13 mouse cellular contexts compared by ENCODE assay signal in the genomic region with DNA sequence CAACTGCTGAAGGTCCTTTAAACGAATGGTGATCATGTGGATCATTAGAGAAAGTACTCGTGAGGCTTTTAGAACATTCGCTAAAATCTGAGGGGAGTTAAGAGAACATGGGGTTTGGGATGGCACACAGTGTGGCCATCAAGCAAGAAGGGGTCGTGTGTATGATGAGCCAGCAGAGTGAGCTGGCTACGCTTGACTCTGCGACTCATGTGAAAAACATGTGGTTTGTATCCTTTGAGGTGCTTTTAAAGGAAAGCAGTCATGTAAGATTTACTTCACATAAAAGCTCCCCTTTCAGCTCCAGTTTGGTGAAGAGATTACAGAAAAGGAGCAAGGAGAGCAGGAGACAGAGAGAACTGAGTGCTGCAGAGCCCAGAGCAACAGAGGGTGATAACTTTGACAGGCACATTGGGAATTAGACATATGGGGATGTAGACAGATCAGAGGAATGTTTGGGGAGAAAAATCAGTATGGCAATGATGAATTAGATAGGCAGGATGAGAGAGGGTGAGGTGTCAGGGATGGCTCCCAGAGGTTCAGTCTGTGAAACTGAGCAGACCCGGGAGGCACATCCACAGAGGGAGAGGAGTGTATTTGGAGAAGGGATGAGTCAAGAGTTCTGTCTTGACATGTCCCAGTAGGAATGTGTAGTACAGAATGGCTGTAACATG.
DNase-seq lines count a peak whose midpoint lies in the region; ATAC-seq and TF ChIP-seq lines count a peak whose summit lies in the region.
"Had no signal": no experiment of that assay in that cellular context is flagged by ENCODE, and none has a peak within 500 bp of the region (broad histone marks: within the 10 kb centered on the region; RNA-seq: fewer than 3 reads in every experiment).

No protein-coding gene starts in this region.

- H3K4me2 ChIP-seq in kidney, embryonic 15.5 days: no peak overlapping the region
- H3K4me2 ChIP-seq in stomach, embryonic 14.5 days (replicated peaks; ENCODE audit: low read depth, low read length): no peak overlapping the region
- H3K4me2 ChIP-seq in stomach, postnatal 0 days (replicated peaks; ENCODE audit: low read depth): no peak overlapping the region
- no peak overlapping the region for H3K4me2 ChIP-seq in intestine, embryonic 16.5 days (ENCODE audit: low read depth, low read length)

- no peaks in the 10 kb centered on the region for H3K9me3 ChIP-seq in kidney, embryonic 15.5 days (replicated peaks)
- H3K9me3 ChIP-seq in stomach, embryonic 14.5 days (ENCODE audit: control insufficient read depth, low read depth, low read length): no peaks in the 10 kb centered on the region
- H3K9me3 ChIP-seq in stomach, postnatal 0 days (ENCODE audit: control insufficient read depth, low read length): no peaks in the 10 kb centered on the region
- no peaks in the 10 kb centered on the region for H3K9me3 ChIP-seq in intestine, embryonic 16.5 days (ENCODE audit: control insufficient read depth, low read length)

- peaks cover 27% of the 10 kb centered on the region for H3K4me1 ChIP-seq in kidney, embryonic 15.5 days
- H3K4me1 ChIP-seq in stomach, embryonic 14.5 days (ENCODE audit: control insufficient read depth, insufficient read depth, low read length): peaks cover 9% of the 10 kb centered on the region; the same call in 1 of the 2 replicates
- H3K4me1 ChIP-seq in stomach, postnatal 0 days (replicated peaks; ENCODE audit: control insufficient read depth, insufficient read depth): no peaks in the 10 kb centered on the region
- H3K4me1 ChIP-seq in intestine, embryonic 16.5 days (ENCODE audit: control insufficient read depth, insufficient read depth, low read length): no peaks in the 10 kb centered on the region

- peak overlapping the region; percentile 57 for H3K27ac ChIP-seq in kidney, embryonic 15.5 days
- peak overlapping the region; percentile 41; the same call in 1 of the 2 replicates for H3K27ac ChIP-seq in stomach, embryonic 14.5 days (ENCODE audit: low read length)
- H3K27ac ChIP-seq in stomach, postnatal 0 days (replicated peaks): no peak overlapping the region
- H3K27ac ChIP-seq in intestine, embryonic 16.5 days (ENCODE audit: low read length): 0 out of 2 replicates have a peak overlapping the region, but pooled peaks have one; percentile 29

- peak; percentile 63 for ATAC-seq in kidney, embryonic 15.5 days (replicated peaks; ENCODE audit: low FRiP score)
- peak; percentile 85; the same call in 1 of the 2 replicates for ATAC-seq in stomach, embryonic 14.5 days (ENCODE audit: insufficient number of reproducible peaks, insufficient read depth, low FRiP score, low read depth)
- ATAC-seq in stomach, postnatal 0 days (ENCODE audit: low FRiP score, low TSS enrichment): no peak
- peak; percentile 79 for ATAC-seq in intestine, embryonic 16.5 days
- ATAC-seq: forebrain, embryonic 14.5 days had no signal

- intact Hi-C loops in left cerebral cortex, postnatal 4 days (cut with DNase I): no loop called here

- no peak for TF ChIP-seq EP300 in stomach, postnatal 0 days (optimal IDR thresholded peaks at IDR 0.05)

- no peak for TF ChIP-seq CTCF in stomach, postnatal 0 days (IDR thresholded peaks at IDR 0.05; ENCODE audit: low read depth)

- WGBS in kidney, embryonic 15.5 days: 42% methylated on average over 7 of the region's 7 CpGs
- 33% methylated on average over 7 of the region's 7 CpGs for WGBS in stomach, embryonic 14.5 days
- WGBS in stomach, postnatal 0 days: 45% methylated on average over 7 of the region's 7 CpGs
- WGBS in intestine, embryonic 16.5 days: 60% methylated on average over 7 of the region's 7 CpGs

- no peaks in the 10 kb centered on the region for H3K36me3 ChIP-seq in kidney, embryonic 15.5 days
- no peaks in the 10 kb centered on the region for H3K36me3 ChIP-seq in stomach, embryonic 14.5 days (ENCODE audit: control insufficient read depth, insufficient read depth, low read length)
- H3K36me3 ChIP-seq in stomach, postnatal 0 days (ENCODE audit: control insufficient read depth, insufficient read depth, low read length): no peaks in the 10 kb centered on the region
- no peaks in the 10 kb centered on the region for H3K36me3 ChIP-seq in intestine, embryonic 16.5 days (ENCODE audit: control insufficient read depth, insufficient read depth, low read length)

- no peaks in the 10 kb centered on the region for H3K27me3 ChIP-seq in kidney, embryonic 15.5 days
- no peaks in the 10 kb centered on the region for H3K27me3 ChIP-seq in stomach, embryonic 14.5 days (ENCODE audit: control insufficient read depth, insufficient read depth, low read length)
- H3K27me3 ChIP-seq in stomach, postnatal 0 days (ENCODE audit: control insufficient read depth, insufficient read depth, low read length): no peaks in the 10 kb centered on the region
- H3K27me3 ChIP-seq in intestine, embryonic 16.5 days (replicated peaks; ENCODE audit: control insufficient read depth, insufficient read depth, low read length): no peaks in the 10 kb centered on the region

- no peak overlapping the region for H3K4me3 ChIP-seq in kidney, embryonic 15.5 days (replicated peaks)
- no peak overlapping the region for H3K4me3 ChIP-seq in stomach, embryonic 14.5 days (ENCODE audit: low read depth, low read length)
- no peak overlapping the region for H3K4me3 ChIP-seq in stomach, postnatal 0 days (ENCODE audit: low read depth, low read length)
- no peak overlapping the region for H3K4me3 ChIP-seq in intestine, embryonic 16.5 days (ENCODE audit: low read length)

- no peak for DNase-seq in kidney, postnatal 10 days
- DNase-seq in stomach, postnatal 0 days (ENCODE audit: low spot score): no peak
- no peak for DNase-seq in ovary, postnatal 14 days (ENCODE audit: low spot score)
- no peak for DNase-seq in left cerebral cortex, postnatal 4 days
- DNase-seq: cerebellum, postnatal 10 days; gastrocnemius, postnatal 36 days; kidney, adult 9 months; lung, postnatal 14 days; thymus, postnatal 36 days had no signal

- no peak overlapping the region for H3K9ac ChIP-seq in kidney, embryonic 15.5 days
- no peak overlapping the region for H3K9ac ChIP-seq in stomach, embryonic 14.5 days (replicated peaks; ENCODE audit: low read depth, low read length)
- H3K9ac ChIP-seq in stomach, postnatal 0 days (ENCODE audit: low read length): no peak overlapping the region
- H3K9ac ChIP-seq in intestine, embryonic 16.5 days (ENCODE audit: low read depth, low read length): no peak overlapping the region
